Mouse (Mus musculus) left cerebral cortex, postnatal 4 days (tissue): Measurements from ENCODE around the gene Chrna1. TPM values are rescaled to one million over a fixed set of nuclear protein-coding genes. Genes with fewer than 3 reads are reported as not detected.

Experiments used
- DNase-seq: peaks from one replicate; pipeline ENCODE4 v3.0.0-alpha.2; 2022
- intact Hi-C: fragments of 180-260 bp; cut with DNase I; formaldehyde crosslinking; loops from one replicate; pipeline ENCODE4 v1.15.1; 2025
- total RNA-seq, 2 experiments: library from RNA; stranded (reverse); gene quantifications; 2 replicates each; pipeline ENCODE4 v1.2.3; 2021

The Chrna1 gene
- total RNA-seq, 2 experiments from 2014 or later: 0.08 to 0.12 TPM

DNA sequence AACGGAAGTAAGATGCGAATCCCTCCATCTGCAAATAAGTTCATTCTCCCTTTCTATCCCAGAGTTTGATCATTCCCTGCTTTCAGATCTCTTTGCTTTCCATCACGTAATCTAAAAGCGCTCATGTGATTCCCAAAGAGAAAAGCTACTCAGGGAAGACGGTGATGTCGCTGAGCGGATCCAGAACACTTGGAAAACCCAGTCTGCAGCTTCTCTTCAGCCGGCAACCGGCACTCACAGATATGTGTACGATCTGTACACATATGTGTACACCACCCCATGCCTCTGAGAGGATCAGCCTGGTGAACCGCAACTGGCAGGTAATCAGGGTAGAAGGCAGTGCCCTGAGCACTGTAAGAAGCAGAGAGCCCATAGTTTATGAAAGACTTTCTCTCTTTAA is 52.2 kb downstream of the Chrna1 start:
- DNase-seq: no peak
- intact Hi-C loops: no loop called here

DNA sequence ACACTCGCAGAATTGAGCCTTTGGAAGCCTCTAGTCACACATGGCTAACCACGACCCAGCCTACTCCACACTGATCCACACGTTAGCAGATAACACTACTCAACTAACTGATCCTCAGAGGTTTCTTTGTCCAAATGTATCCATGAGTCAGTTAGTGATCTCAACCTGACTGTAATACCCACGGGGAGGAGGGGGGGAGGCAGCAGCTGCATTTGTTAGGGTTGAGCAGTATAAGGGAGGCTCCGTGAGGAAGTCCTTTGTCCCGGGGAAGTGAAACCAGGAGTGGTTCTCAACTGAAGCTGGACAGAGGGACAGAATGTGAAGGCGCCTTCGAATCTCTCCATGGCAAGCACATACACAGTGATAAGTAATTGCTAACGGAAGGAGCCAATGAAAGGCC is 53.4 kb downstream of the Chrna1 start:
- intact Hi-C loops: no loop called here
- DNase-seq: no peak

GRCm38 (mm10) chr2:73522891-73523290 is 57.2 kb downstream of the Chrna1 start:
- no peak for DNase-seq
- intact Hi-C loops: no loop called here

DNA sequence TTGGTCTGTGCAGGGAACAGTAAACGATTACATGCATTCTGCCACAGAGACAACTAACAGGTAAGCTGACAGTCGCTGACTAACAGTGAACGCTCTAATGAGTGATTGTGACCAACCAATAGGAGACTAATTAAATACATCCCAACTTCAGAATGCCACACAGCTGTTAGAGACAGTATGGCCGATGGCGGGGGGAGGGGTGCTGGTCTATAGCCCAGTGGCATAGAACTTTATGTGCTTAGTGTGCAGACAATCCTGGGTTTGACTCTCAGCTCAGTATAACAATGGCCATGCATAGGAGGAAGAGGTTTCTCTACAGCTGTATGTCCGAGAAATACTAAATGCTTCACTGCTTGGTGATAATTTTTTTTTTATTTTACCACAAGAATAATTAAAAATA is 57.8 kb downstream of the Chrna1 start:
- DNase-seq: no peak
- intact Hi-C loops: no loop called here

DNA sequence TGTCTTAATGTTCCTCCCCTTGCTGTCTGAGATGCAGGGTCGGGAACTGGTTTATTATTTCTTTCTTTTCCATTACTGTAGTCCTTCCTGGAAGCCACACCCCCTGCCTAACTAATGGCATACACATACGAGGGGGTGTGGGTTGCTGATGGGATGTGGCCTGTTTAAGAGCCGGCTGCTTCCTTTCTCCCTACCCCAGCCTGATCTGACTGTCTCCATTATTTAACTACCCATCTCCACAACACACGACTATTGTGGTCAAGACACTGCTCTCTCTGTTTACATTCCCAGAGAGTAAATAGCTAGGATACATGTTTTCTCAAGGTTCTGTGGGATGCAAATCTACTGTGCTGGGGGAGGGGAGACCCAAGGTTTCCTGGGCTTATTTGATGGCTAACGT is 58.4 kb downstream of the Chrna1 start:
- intact Hi-C loops: no loop called here
- DNase-seq: no peak

- no peak for DNase-seq
- intact Hi-C loops: no loop called here
Measured at GRCm38 (mm10) chr2:73518966-73519365, 61.2 kb downstream of the Chrna1 start.

DNA sequence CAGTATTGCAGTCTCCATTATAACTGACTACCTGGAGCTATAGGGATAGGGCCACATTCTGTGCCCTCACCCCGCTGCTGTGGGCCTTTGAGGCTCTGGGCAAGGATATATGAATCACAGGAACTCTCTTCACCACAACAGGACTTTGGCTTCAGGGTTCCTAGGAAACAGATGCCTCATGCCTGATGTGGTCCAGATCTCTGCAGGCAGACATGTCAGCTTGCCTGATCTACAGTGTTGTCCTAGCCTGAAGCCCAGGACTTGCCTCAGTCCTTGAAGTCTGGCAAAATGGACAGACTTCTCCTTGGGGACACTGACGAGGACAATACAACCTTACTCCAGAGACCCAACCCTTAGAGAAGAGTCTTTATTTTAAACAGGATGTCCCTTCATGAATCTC is 61.8 kb downstream of the Chrna1 start:
- intact Hi-C loops: no loop called here
- DNase-seq: no peak

DNA sequence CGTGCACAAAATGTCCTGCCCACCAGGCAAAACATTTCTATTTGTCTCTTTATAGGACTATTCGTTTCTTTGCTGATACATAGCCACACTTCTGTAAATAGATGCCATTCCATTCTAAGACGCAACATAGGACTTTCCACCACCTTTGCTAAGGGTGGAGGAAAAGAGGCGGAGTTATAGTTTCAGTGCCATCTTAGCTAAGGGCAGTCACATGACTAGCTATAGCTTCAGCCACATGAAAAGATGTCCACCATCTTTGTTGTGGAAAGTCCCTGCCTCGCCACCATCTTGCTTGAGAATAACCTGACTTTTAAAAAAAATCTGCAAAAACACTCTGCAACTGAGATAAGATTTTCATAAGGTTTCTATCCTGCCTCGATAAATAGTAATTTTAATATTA is 66.0 kb downstream of the Chrna1 start:
- intact Hi-C loops: no loop called here
- no peak for DNase-seq

Other genes starting within 250 kb of the Chrna1 start
- 10 to 100 TPM; 22.9 to 23.6 TPM for gene Gpr155, start 193.8 kb downstream of the Chrna1 start, total RNA-seq
- gene Wipf1, start 50.6 kb downstream of the Chrna1 start, total RNA-seq: 1 to 10 TPM; 6.7 to 6.9 TPM
- 100 to 1,000 TPM; 262 to 289 TPM for gene Chn1, start 195.0 kb upstream of the Chrna1 start, total RNA-seq